Mouse (Mus musculus) limb, embryonic 12.5 days (tissue): ENCODE measurements around the gene Dact1. TPM values are rescaled to one million over a fixed set of nuclear protein-coding genes. Genes with fewer than 3 reads are reported as not detected.

Source experiments
- ATAC-seq: fragments of 200-750 bp; cut with Nextera tagmentation; 2 replicates; pipeline ENCODE4 v1.8.0; 2017; ENCODE audit warnings: low read depth, moderate TSS enrichment; ENCODE audit not compliant: insufficient number of reproducible peaks, insufficient read depth, low FRiP score, low TSS enrichment
- H3K27ac ChIP-seq: fragments of 300-500 bp; sonication (generic); 2 replicates; pipeline ENCODE4 v1.5.1; 2016; ENCODE audit warnings: mild to moderate bottlenecking, moderate library complexity
- H3K27me3 ChIP-seq: fragments of 300-500 bp; sonication (generic); 2 replicates; pipeline ENCODE4 v1.6.1; 2016; ENCODE audit warnings: mild to moderate bottlenecking, moderate library complexity
- H3K36me3 ChIP-seq: fragments of 300-500 bp; sonication (generic); 2 replicates; pipeline ENCODE4 v1.6.1; 2016; ENCODE audit warnings: mild to moderate bottlenecking, moderate library complexity
- H3K4me1 ChIP-seq: fragments of 300-500 bp; sonication (generic); replicated peaks from 2 replicates; pipeline ENCODE4 v1.6.1; 2016
- H3K4me2 ChIP-seq: fragments of 300-500 bp; sonication (generic); 2 replicates; pipeline ENCODE4 v1.6.1; 2016; ENCODE audit warnings: mild to moderate bottlenecking, moderate library complexity
- H3K4me3 ChIP-seq: fragments of 300-500 bp; sonication (generic); replicated peaks from 2 replicates; pipeline ENCODE4 v1.5.1; 2016; ENCODE audit warnings: mild to moderate bottlenecking
- H3K9ac ChIP-seq: fragments of 300-500 bp; sonication (generic); replicated peaks from 2 replicates; pipeline ENCODE4 v1.6.1; 2016; ENCODE audit warnings: mild to moderate bottlenecking, moderate library complexity
- H3K9me3 ChIP-seq: fragments of 300-500 bp; sonication (generic); 2 replicates; pipeline ENCODE4 v1.6.1; 2016; ENCODE audit warnings: mild to moderate bottlenecking, moderate library complexity
- WGBS: fragments of 180-500 bp; shearing (Covaris S2); methylation state at CpG from one replicate; pipeline ENCODE4 v1.1.7; 2016; 5-methylcytosine and 5-hydroxymethylcytosine counted together
- polyA plus RNA-seq: library from polyadenylated mRNA; unstranded; fragments of >200 nt; fragmentation: Nextera tagmentation; extraction: Ambion mirVana; gene quantifications from 2 replicates; pipeline ENCODE4 v1.2.1, GENCODE M21; 2016

Gene Dact1
- polyA plus RNA-seq, 1 experiment from 2014 or later = 29.7 TPM

DNA sequence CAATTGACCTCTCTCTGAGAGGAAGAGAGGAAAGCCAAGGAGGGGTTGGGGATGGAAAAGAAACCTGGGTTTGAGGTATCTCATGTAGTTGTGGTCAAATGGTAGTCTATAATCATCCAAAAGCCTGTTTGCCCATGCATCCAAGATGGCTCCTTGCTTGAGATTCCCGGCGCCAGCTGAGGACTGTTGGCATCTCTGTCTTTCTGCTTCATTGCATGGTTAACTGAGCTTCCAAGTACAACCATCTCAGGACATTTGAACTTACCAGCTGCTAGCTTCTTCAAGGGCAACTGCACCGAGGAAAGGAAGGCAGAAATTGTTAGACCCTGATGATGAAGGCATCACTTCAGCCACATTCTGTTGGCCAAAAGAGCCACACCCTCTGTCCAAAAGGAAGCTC is 54.8 kb downstream of the Dact1 start:
- Histone ChIP-seq H3K4me3 (no peak overlapping the region), H3K4me2 (no peak overlapping the region), H3K36me3 (no peaks in the 10 kb centered on the region), H3K27me3 (peaks cover 14% of the 10 kb centered on the region), H3K27ac (no peak overlapping the region), H3K9ac (no peak overlapping the region), H3K4me1 (peaks cover 9% of the 10 kb centered on the region; the same call in 1 of the 2 replicates), H3K9me3 (peaks cover 5% of the 10 kb centered on the region; the same call in 1 of the 2 replicates)
- WGBS = 85% methylated on average over 3 of the region's 3 CpGs
- no peak for ATAC-seq

- no peak for ATAC-seq
- 68% methylated on average over 7 of the region's 7 CpGs for WGBS
- no peak overlapping the region for H3K4me2 ChIP-seq
- peaks cover 14% of the 10 kb centered on the region for H3K27me3 ChIP-seq
- H3K36me3 ChIP-seq = no peaks in the 10 kb centered on the region
- peaks cover 7% of the 10 kb centered on the region; the same call in 1 of the 2 replicates for H3K4me1 ChIP-seq
- H3K27ac ChIP-seq = no peak overlapping the region
- no peak overlapping the region for H3K4me3 ChIP-seq
- peaks cover 5% of the 10 kb centered on the region; the same call in 1 of the 2 replicates for H3K9me3 ChIP-seq
- no peak overlapping the region for H3K9ac ChIP-seq
These were observed 55.5 kb downstream of the Dact1 start for GRCm38 (mm10) chr12:71365208-71365607.

DNA sequence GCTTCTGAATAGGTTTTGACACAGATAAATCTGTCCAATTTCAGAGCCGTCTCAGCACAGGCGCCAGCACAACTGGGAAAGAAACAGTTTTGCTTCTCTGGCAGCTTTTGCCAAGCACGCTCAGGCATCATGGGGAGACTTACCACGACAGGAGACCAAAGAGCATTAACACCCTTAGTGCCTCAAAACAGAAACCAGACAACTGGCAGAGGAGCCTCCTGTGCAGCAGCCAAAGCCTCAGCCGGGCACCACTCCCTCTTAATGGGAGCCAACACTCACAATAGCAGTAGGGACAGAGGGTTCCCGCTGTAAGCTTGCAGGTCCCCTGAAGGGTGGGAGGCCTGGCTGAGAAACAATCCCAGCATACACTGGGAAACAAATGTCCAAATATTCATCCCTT is 56.5 kb downstream of the Dact1 start:
- H3K27ac ChIP-seq = no peak overlapping the region
- 54% methylated on average over 6 of the region's 6 CpGs for WGBS
- H3K36me3 ChIP-seq = no peaks in the 10 kb centered on the region
- H3K4me2 ChIP-seq = no peak overlapping the region
- H3K27me3 ChIP-seq = peaks cover 14% of the 10 kb centered on the region
- peaks cover 5% of the 10 kb centered on the region; the same call in 1 of the 2 replicates for H3K9me3 ChIP-seq
- H3K9ac ChIP-seq = no peak overlapping the region
- H3K4me1 ChIP-seq = peaks cover 7% of the 10 kb centered on the region; the same call in 1 of the 2 replicates
- no peak overlapping the region for H3K4me3 ChIP-seq
- no peak for ATAC-seq

DNA sequence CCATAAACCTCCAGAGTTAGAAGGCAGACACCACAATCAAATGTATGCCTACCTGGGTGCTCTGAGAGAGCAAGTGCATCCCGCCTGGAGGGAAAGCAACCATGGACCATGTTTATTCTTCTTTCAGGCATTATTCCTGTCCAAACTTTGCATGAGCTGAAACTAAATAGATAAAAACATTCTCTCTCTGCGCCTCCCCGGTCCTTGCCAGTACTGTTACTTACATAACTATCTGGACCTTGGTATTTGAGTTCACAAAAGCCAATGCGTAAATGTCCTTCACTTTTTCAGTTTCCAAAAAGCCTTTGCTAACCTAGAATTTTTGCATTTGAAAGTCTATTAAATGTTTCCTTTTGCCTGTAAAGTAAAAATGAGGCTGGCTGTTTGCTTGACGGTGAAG is 58.9 kb downstream of the Dact1 start:
- no peak overlapping the region for H3K27ac ChIP-seq
- H3K9me3 ChIP-seq = no peaks in the 10 kb centered on the region
- no peak for ATAC-seq
- no peak overlapping the region for H3K9ac ChIP-seq
- no peak overlapping the region for H3K4me3 ChIP-seq
- H3K36me3 ChIP-seq = no peaks in the 10 kb centered on the region
- peaks cover 28% of the 10 kb centered on the region for H3K27me3 ChIP-seq
- no peak overlapping the region for H3K4me2 ChIP-seq
- 80% methylated on average over 5 of the region's 5 CpGs for WGBS
- peaks cover 24% of the 10 kb centered on the region for H3K4me1 ChIP-seq

Other genes with a start within 250 kb of the Dact1 start
- gene Tomm20l, start 198.5 kb upstream of the Dact1 start, polyA plus RNA-seq = not detected in 2 replicates
- gene Timm9, start 173.2 kb upstream of the Dact1 start, polyA plus RNA-seq = 76.3 and 77.8 TPM in 2 replicates
- 16.6 and 19.0 TPM in 2 replicates for gene 2700049A03Rik, start 173.0 kb upstream of the Dact1 start, polyA plus RNA-seq